Mouse (Mus musculus): ENCODE data around the gene Arl8a.

Arl8a gene

DNA sequence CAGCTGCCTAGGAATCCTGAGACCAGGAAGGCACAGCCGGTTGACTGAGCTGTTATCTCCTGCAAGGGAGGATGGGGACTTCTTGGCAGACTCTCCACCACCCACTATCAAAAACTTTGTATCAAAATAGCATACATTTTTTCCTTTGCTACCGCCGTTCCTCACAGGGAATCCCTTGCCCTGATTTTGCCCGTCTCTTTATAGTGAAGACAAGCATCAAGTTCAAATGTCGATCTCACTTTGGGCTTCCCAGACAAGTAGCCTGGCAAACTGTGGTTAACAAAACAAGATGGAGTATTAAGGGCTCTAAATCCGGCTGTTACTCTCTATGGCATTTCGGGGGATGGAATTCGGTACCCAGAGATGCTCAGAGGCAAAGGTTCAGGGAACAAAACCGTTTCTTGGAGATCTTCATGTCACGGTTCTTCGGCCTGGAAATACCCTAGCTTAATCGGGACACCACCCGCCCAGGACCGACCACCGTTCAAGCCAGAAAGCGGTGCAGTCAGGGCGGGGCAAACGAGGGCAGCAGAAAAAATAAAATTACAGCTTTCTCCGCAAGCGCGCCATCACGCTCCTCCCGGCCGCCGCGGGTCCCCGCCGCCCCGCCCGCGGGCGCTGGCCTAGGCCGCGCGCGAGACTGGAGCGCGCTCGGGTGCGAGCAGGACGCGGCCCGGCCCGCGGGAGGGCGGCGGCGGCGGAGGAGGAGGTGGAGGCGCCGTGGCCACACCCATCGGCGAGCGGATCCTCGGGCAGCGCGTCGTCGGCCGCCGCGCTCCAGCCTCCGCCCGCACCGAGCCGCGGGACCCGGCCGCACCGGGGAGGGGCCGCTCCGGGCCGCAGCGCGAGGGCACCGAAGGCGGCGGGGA is at the start of gene Arl8a:
Arl8a (plus strand) TSS at position 748 of the 869 bp plus-strand sequence.
- in situ Hi-C loops (cut with MboI; ENCODE audit: unreplicated experiment in 2 of 2), result loop anchor here in 1 of 2 experiments (25.0 kb wide), 1 partner anchor 1059 kb away; the partner anchor contains the start of gene Btg2

DNA sequence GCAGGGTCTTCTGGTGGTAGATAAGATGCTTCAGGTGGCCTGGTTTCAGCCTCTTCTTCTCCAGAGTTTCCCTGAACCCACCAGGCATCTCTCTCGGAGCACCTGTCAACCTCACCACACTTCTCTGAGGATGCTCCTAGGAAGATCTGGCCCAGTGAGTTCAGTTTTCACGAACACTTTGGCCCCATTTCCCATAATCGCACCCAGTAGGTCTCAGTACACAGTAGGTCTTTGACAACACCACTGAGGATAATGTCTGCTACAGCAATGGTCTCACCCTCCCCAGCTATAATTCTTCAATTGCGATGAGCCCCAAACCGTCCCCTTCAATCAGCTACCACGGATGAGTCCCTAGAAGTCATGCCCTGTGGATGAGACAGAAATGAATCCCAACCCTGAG is 49.2 kb upstream of the Arl8a start:
- in situ Hi-C loops (cut with MboI; ENCODE audit: unreplicated experiment in 2 of 2), result no loop called here

- in situ Hi-C loops (cut with MboI; ENCODE audit: unreplicated experiment in 2 of 2), result no loop called here
Observed at GRCm38 (mm10) chr1:135098441-135098840, 48.2 kb upstream of the Arl8a start.

DNA sequence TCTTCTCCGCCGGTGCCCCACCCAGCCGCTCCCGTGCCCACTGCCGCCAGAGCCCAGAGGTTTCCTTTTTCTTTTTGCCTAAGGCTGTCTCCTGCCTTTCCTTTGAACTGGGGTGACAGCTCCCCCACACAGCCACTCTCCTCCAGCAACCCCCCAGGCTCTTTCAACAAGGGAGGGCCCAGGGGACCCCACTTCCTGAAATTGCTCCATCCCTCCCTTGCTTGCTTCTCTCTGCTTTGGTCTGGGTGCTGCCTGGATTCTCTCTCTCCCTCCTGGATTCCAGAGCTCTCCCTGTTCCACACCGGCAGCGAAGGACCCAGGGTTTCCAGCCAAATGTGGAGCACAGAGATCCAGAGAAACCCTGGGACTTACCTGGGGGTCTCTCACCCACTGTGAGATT is 46.2 kb upstream of the Arl8a start:
- in situ Hi-C loops (cut with MboI; ENCODE audit: unreplicated experiment in 2 of 2), result loop anchor here (5.0 to 25.0 kb wide), 6 partner anchors 37 to 736 kb away; partner anchors contain the start of gene Tmem183a (in 1 of the 2)

DNA sequence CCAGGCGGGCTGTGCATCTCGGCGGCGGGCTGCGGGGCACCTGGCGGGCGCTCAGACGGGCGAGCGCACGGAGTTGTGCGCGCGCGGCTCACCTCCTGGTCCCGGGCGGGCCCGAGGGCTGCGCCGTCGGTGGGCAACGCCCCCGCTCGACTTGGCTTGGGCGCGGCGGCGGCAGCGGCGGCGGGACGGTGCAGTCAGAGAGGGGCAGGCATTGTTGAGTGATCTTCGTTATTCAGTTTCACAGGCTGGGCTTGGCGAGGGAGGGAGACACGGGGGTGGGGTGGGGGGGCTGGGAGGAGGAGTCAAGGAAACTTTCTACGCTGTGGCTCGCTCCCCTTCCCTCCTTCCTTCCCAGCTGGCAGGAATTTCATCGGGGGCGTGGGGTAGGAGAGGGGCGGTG is 41.5 kb upstream of the Arl8a start, which contains the start of gene Lgr6:
Lgr6 (minus strand) TSS at position 153 of the 400 bp plus-strand sequence.
- in situ Hi-C loops (cut with MboI; ENCODE audit: unreplicated experiment in 2 of 2), result loop anchor here (5.0 to 25.0 kb wide), 6 partner anchors 70 to 740 kb away; partner anchors contain the start of gene Tmem183a (in 1 of the 2)

GRCm38 (mm10) chr1:135105951-135106350 is 40.7 kb upstream of the Arl8a start:
- in situ Hi-C loops (cut with MboI; ENCODE audit: unreplicated experiment in 2 of 2), result loop anchor here (5.0 to 25.0 kb wide), 6 partner anchors 71 to 741 kb away; partner anchors contain the start of gene Tmem183a (in 1 of the 2)

- in situ Hi-C loops (cut with MboI; ENCODE audit: unreplicated experiment in 2 of 2), result loop anchor here (5.0 to 25.0 kb wide), 6 partner anchors 74 to 744 kb away; partner anchors contain the start of gene Tmem183a (in 1 of the 2)
Observed at GRCm38 (mm10) chr1:135108611-135109010, 38.0 kb upstream of the Arl8a start.

- in situ Hi-C loops (cut with MboI; ENCODE audit: unreplicated experiment in 2 of 2), result loop anchor here (10.0 to 25.0 kb wide), 2 partner anchors 248 to 435 kb away; no protein-coding TSS in a partner anchor
Observed at GRCm38 (mm10) chr1:135110075-135110474, 36.5 kb upstream of the Arl8a start.

GRCm38 (mm10) chr1:135111271-135111670 is 35.4 kb upstream of the Arl8a start:
- in situ Hi-C loops (cut with MboI; ENCODE audit: unreplicated experiment in 2 of 2), result loop anchor here (10.0 to 25.0 kb wide), 2 partner anchors 249 to 436 kb away; no protein-coding TSS in a partner anchor

DNA sequence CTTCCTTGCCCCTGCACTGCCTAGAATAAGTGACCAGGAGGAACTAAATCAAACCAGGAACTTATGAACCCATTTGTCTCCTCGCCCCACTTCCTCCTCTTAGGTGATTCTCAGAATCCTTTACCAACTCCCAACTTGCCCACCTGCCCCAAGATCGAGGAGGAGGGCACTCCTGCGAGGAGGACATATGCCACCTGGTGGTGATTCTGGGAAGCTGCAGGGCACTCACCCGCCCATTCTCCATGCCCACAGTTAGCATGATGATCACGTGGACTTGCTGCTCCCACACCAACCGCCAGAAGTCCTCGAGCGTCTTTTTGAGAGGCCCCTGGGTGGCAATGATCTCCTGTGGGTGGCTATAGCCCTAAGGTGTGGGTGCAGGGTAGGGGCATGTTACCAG is 34.0 kb upstream of the Arl8a start:
- in situ Hi-C loops (cut with MboI; ENCODE audit: unreplicated experiment in 2 of 2), result loop anchor here (10.0 to 25.0 kb wide), 2 partner anchors 250 to 438 kb away; no protein-coding TSS in a partner anchor

DNA sequence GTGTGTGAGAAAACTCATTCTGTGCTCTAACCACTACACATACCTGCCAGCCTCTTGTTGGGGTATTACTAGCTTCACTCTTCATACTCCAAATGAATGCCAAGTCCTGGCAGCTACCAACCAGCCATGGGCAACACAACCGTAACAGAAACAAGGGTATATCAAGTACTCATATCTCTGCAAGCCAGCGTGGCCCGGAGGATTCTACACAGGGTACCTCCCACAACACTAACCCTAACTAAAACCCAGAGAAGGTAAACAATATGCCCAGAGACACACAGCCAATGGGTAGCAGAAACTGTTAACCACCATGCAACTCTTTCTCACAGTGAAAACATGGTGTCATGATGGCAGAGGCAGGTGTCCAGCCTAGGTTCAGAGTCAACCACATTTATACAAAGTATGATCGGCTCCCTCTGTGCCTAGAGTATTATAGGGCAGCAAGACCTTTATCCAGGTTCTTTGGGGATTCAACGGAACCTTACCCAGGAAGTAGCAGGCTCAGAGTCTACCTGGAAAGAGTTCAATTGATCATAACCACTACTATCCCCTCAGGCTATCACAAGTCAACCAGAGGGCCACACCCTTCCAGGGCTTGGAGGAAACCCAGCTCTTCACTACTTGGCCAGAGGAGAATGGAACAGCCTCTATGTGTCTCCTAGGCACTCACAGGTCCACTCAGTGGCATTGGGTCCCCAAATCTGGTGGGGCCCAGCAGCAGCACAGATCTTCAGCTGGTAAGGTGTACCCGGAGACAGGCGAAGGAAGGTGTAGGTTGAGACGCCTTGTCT is 21.9 kb upstream of the Arl8a start:
- in situ Hi-C loops (cut with MboI; ENCODE audit: unreplicated experiment in 2 of 2), result loop anchor here in 1 of 2 experiments (25.0 kb wide), 2 partner anchors 262 to 1037 kb away; partner anchors contain the start of gene Btg2

GRCm38 (mm10) chr1:135125990-135126389 is 20.6 kb upstream of the Arl8a start:
- in situ Hi-C loops (cut with MboI; ENCODE audit: unreplicated experiment in 2 of 2), result loop anchor here in 1 of 2 experiments (25.0 kb wide), 1 partner anchor 1039 kb away; the partner anchor contains the start of gene Btg2

GRCm38 (mm10) chr1:135126443-135127027 is 20.1 kb upstream of the Arl8a start:
- in situ Hi-C loops (cut with MboI; ENCODE audit: unreplicated experiment in 2 of 2), result loop anchor here in 1 of 2 experiments (25.0 kb wide), 1 partner anchor 1039 kb away; the partner anchor contains the start of gene Btg2

DNA sequence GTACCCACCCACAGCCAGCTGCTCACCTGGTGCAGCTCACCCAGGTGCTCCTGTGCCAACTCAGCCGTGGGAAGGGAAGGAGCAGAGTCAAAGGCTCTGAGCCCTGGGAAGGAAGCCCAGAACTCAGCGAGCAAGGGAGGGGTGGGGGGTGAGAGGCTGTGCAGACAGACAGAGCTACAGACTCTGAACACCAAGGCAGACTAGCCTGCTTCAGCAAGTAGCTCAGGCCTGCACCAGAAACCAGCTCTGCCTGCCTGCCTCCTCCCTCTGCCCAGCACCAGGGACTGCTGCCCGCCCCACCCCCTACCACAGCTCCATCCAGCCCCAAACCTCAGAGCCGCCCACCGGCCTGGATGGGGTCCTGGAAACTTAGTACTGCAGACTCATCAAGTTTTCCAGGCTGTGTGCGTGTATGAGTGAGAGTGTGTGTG is 18.6 kb upstream of the Arl8a start:
- in situ Hi-C loops (cut with MboI; ENCODE audit: unreplicated experiment in 2 of 2), result loop anchor here in 1 of 2 experiments (25.0 kb wide), 1 partner anchor 1041 kb away; the partner anchor contains the start of gene Btg2

- in situ Hi-C loops (cut with MboI; ENCODE audit: unreplicated experiment in 2 of 2), result loop anchor here in 1 of 2 experiments (25.0 kb wide), 1 partner anchor 1042 kb away; the partner anchor contains the start of gene Btg2
Observed at GRCm38 (mm10) chr1:135128986-135129385, 17.6 kb upstream of the Arl8a start.

- in situ Hi-C loops (cut with MboI; ENCODE audit: unreplicated experiment in 2 of 2), result loop anchor here (10.0 to 25.0 kb wide), 3 partner anchors 265 to 1065 kb away; partner anchors contain the start of gene Btg2 (in 1 of the 2)
Observed at GRCm38 (mm10) chr1:135129543-135130183, 17.0 kb upstream of the Arl8a start.

GRCm38 (mm10) chr1:135130376-135131018 is 16.1 kb upstream of the Arl8a start:
- in situ Hi-C loops (cut with MboI; ENCODE audit: unreplicated experiment in 2 of 2), result loop anchor here (10.0 to 25.0 kb wide), 3 partner anchors 266 to 1066 kb away; partner anchors contain the start of gene Btg2 (in 1 of the 2)

GRCm38 (mm10) chr1:135131034-135131433 is 15.6 kb upstream of the Arl8a start:
- in situ Hi-C loops (cut with MboI; ENCODE audit: unreplicated experiment in 2 of 2), result loop anchor here (10.0 to 25.0 kb wide), 3 partner anchors 266 to 1066 kb away; partner anchors contain the start of gene Btg2 (in 1 of the 2)

Measured in v-Abl transformed pro-B cells (cell line).